Mouse (Mus musculus) kidney, adult 9 months (tissue): ENCODE data around the gene Hoxc10.

Experiments used
- DNase-seq: peaks from one replicate; pipeline ENCODE4 v3.0.0; 2022

The Hoxc10 gene

DNA sequence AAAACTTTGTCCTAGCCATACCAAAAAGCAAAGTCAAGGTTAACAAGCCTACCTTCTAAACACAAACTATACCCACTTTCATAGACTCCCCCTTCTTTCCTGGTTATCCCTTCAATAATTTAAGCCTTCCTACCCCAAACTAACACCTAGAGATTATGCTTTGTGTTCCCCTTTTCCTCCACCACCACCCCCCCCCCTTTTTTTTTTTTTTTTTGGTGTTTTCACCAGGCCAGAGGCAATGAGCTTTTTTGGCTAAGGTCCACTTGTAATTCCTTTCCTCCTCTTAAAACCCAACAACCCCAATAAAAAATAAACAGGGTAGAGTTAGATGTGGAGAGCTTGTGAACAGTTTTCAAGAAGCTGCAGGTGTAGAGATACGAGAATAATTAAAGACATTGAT lies 2.7 kb downstream of the Hoxc10 start:
- DNase-seq: no peak

DNA sequence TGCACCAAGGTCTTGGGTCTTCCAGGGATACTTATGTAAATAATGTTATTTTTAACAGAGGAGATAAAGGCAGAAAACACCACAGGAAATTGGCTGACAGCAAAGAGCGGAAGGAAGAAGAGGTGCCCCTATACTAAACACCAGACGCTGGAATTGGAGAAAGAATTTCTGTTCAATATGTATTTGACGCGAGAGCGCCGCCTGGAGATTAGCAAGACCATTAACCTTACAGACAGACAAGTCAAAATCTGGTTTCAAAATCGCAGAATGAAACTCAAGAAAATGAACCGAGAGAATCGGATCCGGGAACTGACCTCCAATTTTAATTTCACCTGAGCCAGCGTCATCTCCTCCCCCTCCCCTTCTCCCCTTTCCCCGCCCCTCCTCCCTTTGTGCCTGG lies 4.1 kb downstream of the Hoxc10 start:
- DNase-seq: no peak

DNA sequence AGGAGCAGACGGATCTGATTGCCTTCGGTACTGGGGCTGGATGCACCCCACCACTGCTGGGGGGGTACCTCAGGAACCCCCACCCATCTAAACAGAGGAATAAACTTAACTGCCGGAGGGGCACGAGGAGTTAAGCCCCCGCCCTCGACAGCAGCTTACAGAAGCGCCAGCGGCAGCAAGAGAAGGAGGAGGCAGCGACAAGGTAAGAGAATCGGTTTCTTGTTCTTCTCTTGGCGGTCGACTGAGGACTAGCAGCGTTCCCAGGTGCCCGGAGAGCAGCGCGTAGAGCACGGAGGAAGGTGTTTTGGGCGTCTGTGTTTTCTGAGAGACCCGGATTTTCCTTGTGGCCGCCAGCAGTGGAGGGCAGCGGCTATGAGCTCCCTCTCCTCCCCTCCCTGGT lies 5.7 kb downstream of the Hoxc10 start:
- DNase-seq: no peak

DNA sequence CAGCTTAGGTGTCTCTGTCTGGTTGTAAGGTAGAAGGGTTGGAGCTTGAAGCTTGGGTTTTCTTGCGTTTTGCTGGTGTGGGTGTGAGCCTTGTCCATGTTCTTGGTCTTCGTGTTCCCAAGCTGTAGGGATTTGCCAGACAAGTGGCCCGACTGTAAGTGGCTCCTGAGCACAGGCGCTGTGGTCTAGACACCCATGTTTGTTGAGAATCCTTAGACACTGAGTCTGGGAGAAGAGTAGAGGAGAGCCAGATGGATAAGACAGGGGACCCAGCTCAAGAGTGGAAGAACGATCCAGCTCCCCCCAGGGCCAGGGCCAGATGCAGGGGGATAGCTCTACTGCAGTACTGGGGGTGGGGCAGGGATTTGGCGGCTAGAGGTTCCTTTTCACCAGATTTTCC lies 6.2 kb downstream of the Hoxc10 start:
- DNase-seq: no peak

DNA sequence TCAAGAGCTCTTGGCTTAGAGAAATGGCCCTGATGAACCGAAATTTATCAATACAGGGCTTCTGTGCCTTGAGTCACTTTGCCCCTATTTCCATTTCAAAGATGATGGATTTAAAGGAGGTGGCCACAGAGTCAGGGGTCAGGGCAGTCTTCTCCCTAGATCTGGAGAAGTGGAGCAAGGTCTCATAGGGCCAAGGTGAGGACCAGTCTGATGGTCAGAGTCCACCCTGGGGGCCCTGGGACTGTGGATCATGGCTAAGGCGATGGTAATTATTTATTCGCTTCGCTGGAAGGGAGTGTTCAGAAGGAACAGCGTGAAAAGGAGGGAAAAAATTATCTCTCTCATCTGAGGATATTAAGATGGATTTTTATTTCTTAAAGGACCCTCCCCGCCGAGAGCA lies 8.4 kb downstream of the Hoxc10 start:
- DNase-seq: no peak

DNA sequence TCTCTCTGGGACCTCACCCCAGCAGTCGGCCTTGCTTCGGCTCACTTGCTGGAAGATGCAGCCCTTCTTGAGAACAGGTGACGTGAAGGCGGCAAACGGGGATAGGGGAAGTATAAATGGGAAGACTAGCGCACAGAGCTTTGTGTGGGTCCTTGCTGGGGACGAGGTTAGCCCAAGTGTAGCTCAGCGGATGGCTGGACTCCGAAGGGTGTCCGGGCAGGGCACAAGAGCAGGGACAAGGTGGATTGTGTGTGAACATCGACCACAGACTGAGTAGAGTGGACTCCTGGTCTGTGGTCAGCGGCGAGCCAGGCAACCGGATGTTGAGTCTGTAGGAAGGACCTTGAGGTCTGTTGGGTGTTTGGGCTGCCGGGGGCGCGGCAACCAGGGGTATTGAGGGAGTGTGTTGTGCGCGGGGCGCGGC lies 9.1 kb downstream of the Hoxc10 start:
- no peak for DNase-seq

DNA sequence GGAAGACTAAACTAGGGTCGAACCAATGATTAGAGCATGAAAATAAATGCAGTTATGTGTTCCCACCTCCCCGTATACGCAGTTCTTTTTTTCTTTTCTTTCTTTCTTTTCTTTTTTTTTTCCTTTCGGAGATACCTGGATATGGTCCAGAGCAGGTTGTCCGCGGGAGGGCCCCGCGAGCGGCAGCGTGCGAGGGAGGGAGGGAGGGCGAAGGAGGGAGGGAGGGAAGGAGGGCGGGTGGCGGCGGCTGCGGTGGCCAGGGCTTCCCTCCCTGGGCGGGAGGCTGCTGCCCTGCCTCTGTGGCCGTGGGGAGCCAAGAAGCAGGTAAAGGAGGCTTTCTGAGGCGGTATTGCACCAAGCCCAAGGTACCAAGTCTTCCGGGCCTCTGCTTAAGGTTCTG lies 9.6 kb downstream of the Hoxc10 start, which contains the start of gene Hoxc9:
Gene Hoxc9 (plus strand): TSS at position 269 of the 400 bp plus-strand sequence.
- no peak for DNase-seq

DNA sequence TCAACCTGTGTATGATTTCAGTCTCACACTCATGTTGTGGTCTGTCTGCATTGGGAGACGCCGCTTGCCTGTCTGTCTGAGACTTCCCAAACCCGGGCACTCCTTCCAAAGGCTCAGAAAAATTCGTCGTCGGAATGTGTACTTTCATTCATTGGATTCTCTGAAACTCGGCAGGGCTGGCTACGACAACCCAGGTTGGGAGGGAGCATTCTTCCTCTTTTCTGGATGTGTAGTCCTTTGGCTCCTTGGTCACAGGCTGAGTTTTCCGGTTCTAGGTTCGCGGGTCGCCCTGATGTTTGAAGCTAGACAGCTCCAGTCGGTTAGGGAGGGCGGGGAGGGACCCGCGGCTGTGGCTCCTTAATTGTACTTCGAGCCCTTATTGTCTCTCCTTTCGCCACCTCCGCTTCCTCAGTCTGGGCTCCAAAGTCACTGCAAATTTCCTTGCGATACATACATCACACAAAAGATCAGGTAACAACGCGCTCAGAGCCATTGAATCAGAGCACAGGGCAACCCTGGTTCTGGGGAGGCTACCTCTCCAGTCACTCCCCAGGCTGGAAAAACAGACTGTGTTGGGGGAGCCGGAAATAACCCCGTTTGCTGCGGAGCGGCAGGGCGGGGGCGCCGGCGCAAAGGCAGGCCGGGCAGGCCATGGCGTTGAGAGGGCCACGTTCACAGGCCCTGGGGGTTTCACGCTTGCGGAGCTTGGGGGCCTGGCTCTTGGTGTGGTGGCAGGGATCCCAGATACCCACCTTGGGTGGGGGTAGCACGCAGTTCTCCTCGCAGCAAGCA lies 10.2 kb downstream of the Hoxc10 start:
- no peak for DNase-seq

DNA sequence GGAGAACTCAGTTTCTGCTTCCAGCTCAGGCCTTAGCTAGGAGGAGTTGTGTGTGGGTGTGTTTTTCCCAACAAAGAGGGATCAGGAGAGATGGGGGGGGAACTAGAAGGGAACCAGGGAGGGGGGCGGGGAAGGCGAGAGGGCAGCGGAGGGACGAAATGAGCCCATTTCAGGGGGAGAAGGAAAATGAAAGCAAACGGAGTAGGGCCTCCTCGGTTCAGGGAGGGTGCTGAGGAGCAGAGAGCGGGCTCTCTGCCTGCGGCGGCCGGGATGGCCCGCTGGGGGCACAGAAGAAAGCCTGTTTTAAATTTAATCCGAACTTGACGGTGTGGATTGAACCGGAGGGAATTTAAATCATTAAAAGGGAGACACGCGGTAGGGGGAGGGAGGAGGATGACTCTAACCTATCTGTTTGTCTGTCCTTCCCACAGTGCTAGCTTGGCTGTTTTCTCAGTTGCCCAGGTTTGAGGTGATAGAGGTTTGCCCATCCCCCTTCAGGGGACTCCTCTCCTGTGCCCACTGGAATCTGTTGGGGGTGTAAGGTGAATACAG lies 10.9 kb downstream of the Hoxc10 start:
- DNase-seq: no peak

DNA sequence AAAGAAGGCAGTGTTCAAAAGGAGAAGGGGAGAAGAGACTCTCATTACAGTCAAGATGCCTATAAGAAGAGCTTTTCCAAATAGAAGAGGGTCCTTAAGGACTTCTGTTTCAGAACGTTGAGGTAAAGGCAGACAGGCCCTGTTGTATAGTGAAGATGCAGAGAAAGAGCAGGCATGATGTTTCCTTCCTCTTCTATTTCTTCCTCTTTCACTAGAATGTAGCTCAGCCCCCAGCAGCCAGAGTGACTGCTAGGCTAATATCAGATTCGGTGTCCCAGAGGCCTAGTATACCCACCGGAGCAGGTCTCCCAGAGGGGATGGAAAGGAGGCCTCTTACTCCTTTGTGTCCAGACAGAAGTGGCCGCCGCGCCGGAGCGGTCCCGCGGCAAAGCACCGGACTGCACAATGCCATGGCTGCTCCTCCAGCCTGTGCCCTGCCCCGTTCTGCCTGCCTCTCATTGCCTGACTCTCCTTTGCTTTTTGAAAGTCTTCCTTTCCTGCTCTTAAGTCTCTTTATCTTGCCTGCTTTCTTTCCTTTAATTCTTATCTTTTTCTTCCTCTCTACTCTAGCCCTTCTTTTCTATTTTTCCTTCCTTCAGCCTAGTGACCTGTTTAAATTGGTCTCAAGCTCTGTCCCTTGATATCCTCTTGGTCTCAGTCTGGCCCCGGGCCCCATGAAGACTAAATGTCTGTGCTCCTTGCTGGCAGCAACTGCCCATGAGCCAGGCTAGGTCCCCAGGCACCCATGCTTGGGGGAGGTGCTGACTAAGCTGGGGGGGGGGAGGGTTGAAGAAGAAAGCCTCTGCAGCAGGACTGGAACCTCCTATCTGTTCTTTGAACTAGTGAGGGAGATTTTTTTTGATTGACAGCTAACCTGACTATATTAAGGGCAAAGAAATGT lies 12.3 kb downstream of the Hoxc10 start:
- DNase-seq: no peak

DNA sequence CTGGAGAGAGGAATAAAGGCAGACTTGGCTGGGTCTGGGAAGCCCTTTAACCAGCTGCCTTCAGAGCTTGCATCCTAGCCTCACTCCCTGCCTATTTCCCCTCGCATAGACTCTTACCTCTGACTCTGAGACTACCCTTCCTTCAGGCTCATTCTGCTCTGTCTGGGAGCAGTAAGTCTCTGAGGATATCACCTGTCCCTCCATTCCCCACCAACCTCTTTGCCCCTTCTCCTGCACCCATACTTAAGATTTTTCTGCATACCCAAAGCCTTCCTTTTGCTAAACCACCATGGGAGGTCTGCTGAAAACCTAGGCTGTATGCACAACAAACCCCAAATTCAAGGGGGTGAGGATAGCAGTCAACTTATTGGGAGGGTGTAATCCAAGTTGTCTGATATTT lies 13.3 kb downstream of the Hoxc10 start:
- DNase-seq: no peak

DNA sequence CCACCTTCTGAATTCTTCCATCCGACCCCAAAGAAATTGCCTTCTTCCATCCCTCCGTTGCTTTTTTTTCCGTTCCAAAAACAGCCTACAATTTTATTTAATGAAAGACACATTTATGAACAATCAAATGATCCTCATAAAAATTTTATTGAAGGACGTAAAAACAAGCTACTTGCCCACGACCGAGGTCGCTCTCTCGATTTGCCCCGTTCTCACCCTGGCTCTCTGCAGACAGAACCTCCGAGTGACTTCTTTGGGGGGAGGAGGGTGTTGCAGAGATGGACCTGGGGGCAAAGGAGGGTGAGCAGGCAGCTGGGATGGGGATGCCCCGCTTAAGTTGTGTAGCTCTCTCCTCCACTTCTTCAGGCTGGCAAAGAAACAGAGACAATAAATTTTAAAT lies 13.8 kb downstream of the Hoxc10 start:
- DNase-seq: no peak

DNA sequence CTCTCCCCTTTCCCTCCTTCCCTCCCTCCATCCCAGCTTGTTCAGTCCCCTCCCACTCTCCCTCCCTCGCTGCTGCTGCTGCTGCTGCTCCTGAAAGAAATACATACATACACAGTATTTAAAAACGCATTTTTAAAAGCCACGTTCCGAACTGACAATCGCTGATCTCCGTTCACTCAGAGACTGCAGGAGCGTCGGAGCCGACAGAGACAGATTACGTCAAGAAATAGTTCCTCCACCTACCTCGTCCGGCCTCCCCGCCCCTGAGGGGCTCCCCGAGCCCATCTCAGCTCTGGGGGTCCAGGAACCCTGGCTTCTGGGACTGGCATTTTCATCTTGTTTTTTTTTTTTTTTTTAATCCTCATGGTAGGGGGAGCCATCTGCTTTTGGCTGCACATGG lies 14.3 kb downstream of the Hoxc10 start:
- DNase-seq: no peak

DNA sequence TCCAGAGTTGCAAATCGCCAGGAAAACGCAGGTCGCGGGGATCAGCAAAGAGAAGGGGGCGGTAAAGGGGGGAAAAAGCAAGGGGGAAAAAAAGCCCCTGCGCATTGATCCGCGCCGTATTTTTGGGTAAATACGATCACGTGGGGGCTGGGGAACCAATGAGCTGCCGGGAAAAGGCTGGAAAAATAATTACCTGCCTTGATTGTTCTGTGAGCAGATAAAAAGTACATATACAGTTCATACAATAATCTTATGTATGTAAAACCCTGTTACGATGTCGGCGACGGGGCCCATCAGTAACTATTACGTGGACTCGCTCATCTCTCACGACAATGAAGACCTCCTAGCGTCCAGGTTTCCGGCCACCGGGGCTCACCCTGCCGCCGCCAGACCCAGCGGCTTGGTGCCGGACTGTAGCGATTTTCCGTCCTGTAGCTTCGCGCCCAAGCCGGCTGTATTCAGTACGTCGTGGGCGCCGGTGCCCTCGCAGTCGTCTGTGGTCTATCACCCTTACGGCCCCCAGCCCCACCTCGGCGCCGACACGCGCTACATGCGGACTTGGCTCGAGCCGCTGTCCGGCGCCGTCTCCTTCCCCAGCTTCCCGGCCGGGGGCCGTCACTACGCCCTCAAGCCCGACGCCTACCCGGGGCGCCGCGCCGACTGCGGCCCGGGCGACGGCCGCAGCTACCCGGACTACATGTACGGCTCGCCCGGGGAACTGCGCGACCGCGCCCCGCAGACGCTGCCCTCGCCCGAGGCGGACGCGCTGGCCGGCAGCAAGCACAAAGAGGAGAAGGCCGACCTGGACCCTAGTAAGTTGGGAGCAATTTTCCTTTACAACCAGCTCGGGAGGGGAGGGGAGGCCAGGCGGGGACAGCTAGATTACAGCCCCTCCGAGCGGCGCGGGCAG lies 15.0 kb downstream of the Hoxc10 start:
- DNase-seq: no peak

DNA sequence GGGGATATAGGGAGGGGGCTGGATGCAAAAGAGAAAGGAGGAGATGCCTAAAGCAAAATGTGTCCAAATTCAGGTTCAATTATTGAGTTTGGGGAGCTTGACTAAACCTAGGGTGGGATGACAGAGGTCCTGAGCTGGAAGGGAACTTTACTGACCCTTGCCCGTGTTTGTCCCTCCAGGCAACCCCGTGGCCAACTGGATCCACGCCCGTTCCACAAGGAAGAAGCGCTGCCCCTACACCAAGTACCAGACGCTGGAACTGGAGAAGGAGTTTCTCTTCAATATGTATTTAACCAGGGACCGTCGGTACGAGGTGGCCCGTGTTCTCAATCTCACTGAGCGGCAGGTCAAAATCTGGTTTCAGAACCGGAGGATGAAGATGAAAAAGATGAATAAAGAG lies 17.1 kb downstream of the Hoxc10 start:
- no peak for DNase-seq

DNA sequence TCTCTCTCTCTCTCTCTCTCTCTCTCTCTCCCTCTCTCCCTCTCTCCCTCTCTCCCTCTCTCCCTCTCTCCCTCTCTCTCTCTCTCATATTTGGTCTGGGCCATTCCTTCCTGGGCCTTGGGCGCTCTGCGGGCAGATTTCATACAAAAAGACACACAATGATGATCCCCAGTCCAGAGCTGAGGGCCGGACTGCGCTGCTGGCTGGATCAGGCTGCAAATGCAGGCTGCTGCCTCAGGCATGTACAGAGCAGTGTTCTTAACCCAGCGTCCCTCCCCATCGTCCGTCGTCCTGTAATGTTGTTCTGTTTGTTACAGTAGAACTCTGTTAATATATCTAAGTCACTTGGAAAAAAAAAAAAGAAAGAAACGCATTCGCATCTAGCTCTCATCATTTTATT lies 17.9 kb downstream of the Hoxc10 start:
- no peak for DNase-seq

DNA sequence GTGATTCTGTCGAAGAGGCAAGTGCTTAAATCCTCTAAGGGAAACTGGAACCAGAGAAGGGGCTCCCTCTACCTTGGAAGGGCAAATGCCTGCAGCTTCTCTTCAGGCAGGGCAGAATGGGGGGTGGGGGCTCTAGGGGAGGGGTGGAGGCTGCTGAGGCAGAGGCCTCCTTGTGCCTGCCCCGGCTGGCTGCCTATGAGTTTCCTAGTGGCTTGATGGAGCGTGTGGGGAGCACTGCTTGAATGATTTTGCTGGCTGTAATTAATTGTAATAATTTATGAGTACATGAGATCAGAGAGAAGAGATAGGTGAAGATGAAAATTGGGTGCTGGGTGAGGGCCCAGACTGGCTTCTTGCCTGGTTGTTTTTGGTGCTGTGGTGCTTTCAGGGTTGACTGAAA lies 18.3 kb downstream of the Hoxc10 start:
- no peak for DNase-seq

DNA sequence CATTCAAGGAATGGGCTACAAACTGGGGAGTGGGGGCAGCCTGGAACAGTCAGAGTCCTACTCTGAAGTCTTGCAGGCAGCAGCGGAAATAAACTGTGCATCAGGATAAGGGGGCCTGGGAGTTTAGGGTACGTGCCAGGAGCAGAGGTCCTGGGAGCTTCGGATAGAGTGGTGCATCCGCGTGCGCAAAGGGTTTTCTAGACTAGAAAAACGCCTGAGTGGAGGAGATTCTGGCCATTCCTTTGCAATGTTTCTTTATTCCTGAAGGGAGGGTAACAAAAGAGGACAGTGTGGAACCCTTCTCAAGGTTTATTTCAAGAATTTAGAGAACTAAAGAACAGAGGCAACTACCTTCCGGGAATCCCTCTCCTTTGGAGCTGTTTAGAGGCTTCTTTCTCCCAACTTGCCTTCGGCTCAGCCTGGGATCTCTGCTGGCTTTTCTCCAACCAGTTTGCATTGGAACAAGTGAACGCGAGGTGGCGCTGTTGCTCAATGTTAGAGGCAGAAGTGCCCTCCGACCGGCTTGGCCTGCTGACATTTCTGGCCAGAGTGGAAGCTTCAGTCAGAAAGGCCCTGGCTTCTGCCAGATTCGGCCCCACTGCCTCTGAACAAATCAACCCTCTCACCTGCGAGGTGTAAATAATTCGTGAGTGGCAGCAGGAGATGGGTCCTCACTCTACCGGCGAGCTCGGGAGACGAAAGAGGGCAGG lies 20.7 kb downstream of the Hoxc10 start:
- DNase-seq: peak; percentile 97

DNA sequence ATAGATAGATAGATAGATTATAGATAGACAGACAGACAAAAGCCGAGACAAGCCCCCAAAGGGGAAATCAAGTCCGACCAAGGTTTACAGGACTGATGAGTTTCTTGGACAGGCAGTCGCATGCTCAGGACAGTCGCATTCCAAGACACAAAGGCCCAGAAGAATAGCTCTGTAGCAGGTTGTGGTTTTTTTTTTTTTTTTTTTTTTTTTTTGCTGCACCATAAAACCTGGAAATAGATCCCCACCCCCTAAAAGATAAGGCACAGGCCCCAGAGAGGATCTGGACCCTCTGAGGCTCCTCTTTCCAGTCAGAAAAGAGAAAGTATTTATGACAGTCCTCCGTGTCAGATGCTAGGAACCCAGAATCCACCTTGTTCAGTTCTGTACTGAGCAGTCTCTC lies 21.5 kb downstream of the Hoxc10 start:
- no peak for DNase-seq

DNA sequence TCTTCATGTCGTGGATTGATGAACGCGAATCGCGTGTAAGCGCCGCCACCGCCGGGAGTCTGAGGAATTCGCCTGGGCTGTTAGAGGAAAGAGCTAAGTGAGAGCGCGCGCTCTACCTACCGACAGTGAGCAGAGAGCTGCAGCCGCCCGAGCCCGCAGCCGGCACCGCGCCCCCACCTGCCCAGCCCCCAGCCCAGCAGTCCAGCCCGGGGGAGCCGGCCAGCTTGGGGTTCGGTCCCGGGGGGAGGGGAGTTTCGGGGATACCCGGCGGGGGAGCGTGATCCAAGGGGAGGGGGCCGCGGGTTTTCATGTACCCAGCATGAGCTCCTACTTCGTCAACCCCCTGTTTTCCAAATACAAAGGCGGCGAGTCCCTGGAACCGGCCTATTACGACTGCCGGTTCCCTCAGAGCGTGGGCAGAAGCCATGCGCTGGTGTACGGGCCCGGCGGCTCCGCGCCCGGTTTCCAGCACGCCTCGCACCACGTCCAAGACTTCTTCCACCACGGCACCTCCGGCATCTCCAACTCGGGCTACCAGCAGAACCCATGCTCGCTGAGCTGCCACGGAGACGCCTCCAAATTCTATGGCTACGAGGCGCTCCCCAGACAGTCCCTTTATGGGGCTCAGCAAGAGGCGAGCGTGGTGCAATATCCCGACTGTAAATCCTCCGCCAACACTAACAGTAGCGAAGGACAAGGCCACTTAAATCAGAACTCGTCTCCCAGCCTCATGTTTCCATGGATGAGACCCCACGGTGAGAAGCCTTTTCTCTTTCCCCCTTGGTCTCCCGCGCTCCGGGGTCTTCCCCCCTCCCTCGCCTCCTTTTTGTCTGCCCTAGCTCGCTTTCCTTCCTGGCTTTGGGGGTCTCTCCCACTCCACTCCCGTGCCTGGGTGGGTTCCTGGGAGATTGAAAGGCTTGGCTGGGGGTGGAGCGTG lies 24.1 kb downstream of the Hoxc10 start, which contains the start of gene Hoxc8:
Gene Hoxc8 (plus strand): TSS at position 147 of the 937 bp plus-strand sequence.
- DNase-seq: no peak

DNA sequence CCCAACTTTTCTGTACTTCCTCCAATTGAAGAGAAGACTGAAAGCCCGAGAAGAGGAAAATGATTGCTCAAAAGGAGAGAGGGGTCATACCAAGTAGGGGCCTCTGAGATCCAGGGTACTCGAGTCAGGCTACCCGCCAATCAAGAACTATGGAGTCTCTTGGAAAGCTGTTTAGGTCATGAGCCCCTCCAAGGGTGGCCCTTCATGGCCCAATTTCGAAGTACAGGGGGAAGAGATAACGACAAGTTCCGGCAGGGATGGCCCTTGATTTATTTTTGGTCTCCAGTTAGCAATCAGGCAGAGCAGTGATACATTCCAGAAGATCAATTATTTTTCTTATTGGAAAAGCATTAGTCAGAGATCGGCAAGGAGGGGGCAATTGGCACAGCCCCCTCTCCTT lies 25.2 kb downstream of the Hoxc10 start:
- no peak for DNase-seq
